ENCODE assay signal across 7 mouse cellular contexts in genomic region chr9:64050513-64051065, GRCm38 (mm10). TPM values are rescaled to one million over a fixed set of nuclear protein-coding genes. Genes with fewer than 3 reads are reported as not detected.
A peak's percentile ranks its signal among the peaks of the same experiment; 100 is the strongest.
DNase-seq lines count a peak whose midpoint lies in the region; ATAC-seq and TF ChIP-seq lines count a peak whose summit lies in the region.

No protein-coding gene starts in this region.

- H3K9me3 ChIP-seq in ES-Bruce4 (replicated peaks; ENCODE audit: control insufficient read depth, insufficient read depth, low read length, poor library complexity, severe bottlenecking): no peaks in the 10 kb centered on the region
- no peaks in the 10 kb centered on the region for H3K9me3 ChIP-seq in forebrain, postnatal 0 days (ENCODE audit: low read length)
- H3K9me3 ChIP-seq in limb, embryonic 11.5 days (ENCODE audit: control insufficient read depth, low read length): no peaks in the 10 kb centered on the region
- no peaks in the 10 kb centered on the region for H3K9me3 ChIP-seq in neural tube, embryonic 13.5 days

- ATAC-seq in forebrain, postnatal 0 days: no peak
- no peak for ATAC-seq in limb, embryonic 11.5 days (ENCODE audit: insufficient number of reproducible peaks, low FRiP score, low TSS enrichment, low read depth)
- ATAC-seq in neural tube, embryonic 13.5 days (ENCODE audit: low read depth): no peak
- ATAC-seq in cerebellum, adult (ENCODE audit: insufficient number of reproducible peaks, low FRiP score, low TSS enrichment): no peak

- TF ChIP-seq EP300 in ES-Bruce4 (IDR thresholded peaks at IDR 0.05; ENCODE audit: insufficient read depth, low read depth, low read length): no peak

- no peak for TF ChIP-seq POLR2A in ES-Bruce4 (IDR thresholded peaks at IDR 0.05; ENCODE audit: insufficient read depth, low read length)

- no peaks in the 10 kb centered on the region for H3K27me3 ChIP-seq in ES-Bruce4 (ENCODE audit: control insufficient read depth, insufficient read depth, low read length, poor library complexity, severe bottlenecking)
- no peaks in the 10 kb centered on the region for H3K27me3 ChIP-seq in forebrain, postnatal 0 days (ENCODE audit: insufficient read depth, low read length)
- H3K27me3 ChIP-seq in limb, embryonic 11.5 days (ENCODE audit: control insufficient read depth, insufficient read depth, low read length): no peaks in the 10 kb centered on the region
- peaks cover 12% of the 10 kb centered on the region; the same call in 1 of the 2 replicates for H3K27me3 ChIP-seq in neural tube, embryonic 13.5 days

- no peaks in the 10 kb centered on the region for H3K36me3 ChIP-seq in ES-Bruce4 (ENCODE audit: control insufficient read depth, insufficient read depth, low read length, poor library complexity, severe bottlenecking)
- H3K36me3 ChIP-seq in forebrain, postnatal 0 days (ENCODE audit: insufficient read depth): no peaks in the 10 kb centered on the region
- H3K36me3 ChIP-seq in limb, embryonic 11.5 days (ENCODE audit: control insufficient read depth, insufficient read depth, low read length): no peaks in the 10 kb centered on the region
- H3K36me3 ChIP-seq in neural tube, embryonic 13.5 days: no peaks in the 10 kb centered on the region

- no peak for TF ChIP-seq CTCF in ES-Bruce4 (IDR thresholded peaks at IDR 0.05; ENCODE audit: low read depth, low read length)
- TF ChIP-seq CTCF in forebrain, postnatal 0 days (IDR thresholded peaks at IDR 0.05; ENCODE audit: low read depth): no peak

- peak overlapping the region; percentile 57 for H3K27ac ChIP-seq in ES-Bruce4 (ENCODE audit: insufficient read depth, low read length)
- H3K27ac ChIP-seq in forebrain, postnatal 0 days (ENCODE audit: low read depth, low read length): no peak overlapping the region
- H3K27ac ChIP-seq in limb, embryonic 11.5 days (replicated peaks; ENCODE audit: low read depth, low read length): peak overlapping the region; percentile 47
- peak overlapping the region; percentile 28; the same call in 1 of the 2 replicates for H3K27ac ChIP-seq in neural tube, embryonic 13.5 days (replicated peaks)

- peaks cover 5% of the 10 kb centered on the region for H3K4me1 ChIP-seq in ES-Bruce4 (ENCODE audit: control insufficient read depth, insufficient read depth, low read length)
- H3K4me1 ChIP-seq in forebrain, postnatal 0 days (ENCODE audit: insufficient read depth): peaks cover 6% of the 10 kb centered on the region
- H3K4me1 ChIP-seq in limb, embryonic 11.5 days (ENCODE audit: control insufficient read depth, insufficient read depth, low read length): peaks cover 19% of the 10 kb centered on the region
- H3K4me1 ChIP-seq in neural tube, embryonic 13.5 days (replicated peaks): peaks cover 14% of the 10 kb centered on the region

- H3K4me3 ChIP-seq in ES-Bruce4 (ENCODE audit: low read depth, low read length): peak overlapping the region; percentile 7; the same call in 1 of the 2 replicates
- no peak overlapping the region for H3K4me3 ChIP-seq in forebrain, postnatal 0 days (ENCODE audit: low read depth, low read length)
- peak overlapping the region; percentile 29; the same call in 1 of the 2 replicates for H3K4me3 ChIP-seq in limb, embryonic 11.5 days (ENCODE audit: low read depth, low read length)
- H3K4me3 ChIP-seq in neural tube, embryonic 13.5 days: no peak overlapping the region

- DNase-seq in NIH3T3 (ENCODE audit: low read depth): peak; percentile 77
- peak; percentile 15 for DNase-seq in forebrain, postnatal 0 days
- DNase-seq in limb, embryonic 11.5 days (ENCODE audit: low spot score): no peak
- no peak for DNase-seq in urinary bladder, postnatal 4 days (ENCODE audit: low spot score in 2 of 2)

- peak overlapping the region; percentile 29 for H3K9ac ChIP-seq in ES-Bruce4 (ENCODE audit: low read depth, poor library complexity, severe bottlenecking)
- H3K9ac ChIP-seq in forebrain, postnatal 0 days: no peak overlapping the region
- no peak overlapping the region for H3K9ac ChIP-seq in limb, embryonic 11.5 days (ENCODE audit: low read length)
- no peak overlapping the region for H3K9ac ChIP-seq in neural tube, embryonic 13.5 days

- peak overlapping the region; percentile 58 for H3K4me2 ChIP-seq in forebrain, postnatal 0 days (ENCODE audit: low read depth)
- H3K4me2 ChIP-seq in limb, embryonic 11.5 days (ENCODE audit: low read depth, severe bottlenecking): peak overlapping the region; percentile 62; the same call in 1 of the 2 replicates
- H3K4me2 ChIP-seq in neural tube, embryonic 13.5 days: peak overlapping the region; percentile 61

- WGBS in forebrain, postnatal 0 days: 36% methylated on average over 8 of the region's 8 CpGs
- WGBS in limb, embryonic 11.5 days: 33% methylated on average over 8 of the region's 8 CpGs
- WGBS in neural tube, embryonic 13.5 days: 40% methylated on average over 8 of the region's 8 CpGs

RNA-seq across cellular contexts. Expression of gene Smad6, which starts 28.7 kb away (rescaled TPM):
- 2.7 and 4.7 TPM in 2 replicates for polyA plus RNA-seq in ES-Bruce4 (2011; ENCODE audit: insufficient read depth, insufficient read length, low read depth, missing spikeins)
- 4.5 and 7.5 TPM in 2 replicates for total RNA-seq in forebrain, postnatal 0 days (2014; rRNA removed)
- 1.4 and 1.5 TPM in 2 replicates for polyA plus RNA-seq in forebrain, postnatal 0 days (2015; fragmentation: Nextera tagmentation; extraction: Ambion mirVana)
- 10.1 and 12.3 TPM in 2 replicates for polyA plus RNA-seq in limb, embryonic 11.5 days (2014; fragmentation: Nextera tagmentation; extraction: Ambion mirVana)
- 3.8 and 4.1 TPM in 2 replicates for polyA plus RNA-seq in neural tube, embryonic 13.5 days (2015; fragmentation: Nextera tagmentation; extraction: Ambion mirVana)

Comparison
In these comparisons a context has a peak if more than half of its experiments do, and no peak if none do; other contexts are left out.
1. H3K4me3 ChIP-seq: peak in ES-Bruce4 (single experiment) and limb, embryonic 11.5 days (single experiment); none in forebrain, postnatal 0 days (single experiment) and neural tube, embryonic 13.5 days (single experiment).
2. DNase-seq: peak in NIH3T3 (single experiment) and forebrain, postnatal 0 days (single experiment); none in limb, embryonic 11.5 days (single experiment) and urinary bladder, postnatal 4 days (0 of 2).
3. Peak in every context shown above with its lines, with median percentiles within 50 percentile points of each other: H3K4me2 ChIP-seq.